Mouse (Mus musculus): Measurements from ENCODE around the gene Mmel1.

Mmel1 gene

GRCm38 (mm10) chr4:154869440-154869839, at the start of gene Mmel1:
Mmel1 (plus strand) TSS chr4:154869585.
- DNase-seq (ENCODE audit: low read depth, low spot score): no peak

- no peak for DNase-seq (ENCODE audit: low read depth, low spot score)
These were observed 43.7 kb upstream of the Mmel1 start for GRCm38 (mm10) chr4:154825662-154826061.

- DNase-seq (ENCODE audit: low read depth, low spot score): no peak
These were observed 43.2 kb upstream of the Mmel1 start for GRCm38 (mm10) chr4:154826224-154826623.

- DNase-seq (ENCODE audit: low read depth, low spot score): no peak
These were observed 42.2 kb upstream of the Mmel1 start for GRCm38 (mm10) chr4:154827181-154827580.

- DNase-seq (ENCODE audit: low read depth, low spot score): no peak
These were observed 41.3 kb upstream of the Mmel1 start for GRCm38 (mm10) chr4:154827861-154828610.

GRCm38 (mm10) chr4:154831915-154832573, 37.3 kb upstream of the Mmel1 start:
- DNase-seq (ENCODE audit: low read depth, low spot score): no peak

GRCm38 (mm10) chr4:154836183-154836915, 33.0 kb upstream of the Mmel1 start:
- DNase-seq (ENCODE audit: low read depth, low spot score): no peak

GRCm38 (mm10) chr4:154837170-154837569, 32.2 kb upstream of the Mmel1 start, which contains the start of gene Ttc34:
Ttc34 (plus strand) TSS chr4:154837459.
- peak; percentile 42 for DNase-seq (ENCODE audit: low read depth, low spot score)

- DNase-seq (ENCODE audit: low read depth, low spot score): no peak
These were observed 30.6 kb upstream of the Mmel1 start for GRCm38 (mm10) chr4:154838741-154839140.

GRCm38 (mm10) chr4:154839406-154839805, 30.0 kb upstream of the Mmel1 start:
- DNase-seq (ENCODE audit: low read depth, low spot score): no peak

GRCm38 (mm10) chr4:154852696-154853095, 16.7 kb upstream of the Mmel1 start:
- no peak for DNase-seq (ENCODE audit: low read depth, low spot score)

- no peak for DNase-seq (ENCODE audit: low read depth, low spot score)
These were observed 15.5 kb upstream of the Mmel1 start for GRCm38 (mm10) chr4:154853881-154854280.

GRCm38 (mm10) chr4:154854676-154855345, 14.6 kb upstream of the Mmel1 start:
- DNase-seq (ENCODE audit: low read depth, low spot score): no peak

GRCm38 (mm10) chr4:154855721-154856479, 13.5 kb upstream of the Mmel1 start:
- DNase-seq (ENCODE audit: low read depth, low spot score): no peak

GRCm38 (mm10) chr4:154856480-154856837, 12.9 kb upstream of the Mmel1 start:
- DNase-seq (ENCODE audit: low read depth, low spot score): no peak

- DNase-seq (ENCODE audit: low read depth, low spot score): no peak
These were observed 12.5 kb upstream of the Mmel1 start for GRCm38 (mm10) chr4:154856882-154857281.

GRCm38 (mm10) chr4:154857366-154858240, 11.8 kb upstream of the Mmel1 start:
- no peak for DNase-seq (ENCODE audit: low read depth, low spot score)

- no peak for DNase-seq (ENCODE audit: low read depth, low spot score)
These were observed 10.8 kb upstream of the Mmel1 start for GRCm38 (mm10) chr4:154858601-154859000.

- DNase-seq (ENCODE audit: low read depth, low spot score): no peak
These were observed 7.4 kb upstream of the Mmel1 start for GRCm38 (mm10) chr4:154861967-154862366.

- DNase-seq (ENCODE audit: low read depth, low spot score): no peak
These were observed 5.9 kb upstream of the Mmel1 start for GRCm38 (mm10) chr4:154863436-154863935.
